Mouse (Mus musculus): ENCODE data around the gene Alg14.

The Alg14 gene

DNA sequence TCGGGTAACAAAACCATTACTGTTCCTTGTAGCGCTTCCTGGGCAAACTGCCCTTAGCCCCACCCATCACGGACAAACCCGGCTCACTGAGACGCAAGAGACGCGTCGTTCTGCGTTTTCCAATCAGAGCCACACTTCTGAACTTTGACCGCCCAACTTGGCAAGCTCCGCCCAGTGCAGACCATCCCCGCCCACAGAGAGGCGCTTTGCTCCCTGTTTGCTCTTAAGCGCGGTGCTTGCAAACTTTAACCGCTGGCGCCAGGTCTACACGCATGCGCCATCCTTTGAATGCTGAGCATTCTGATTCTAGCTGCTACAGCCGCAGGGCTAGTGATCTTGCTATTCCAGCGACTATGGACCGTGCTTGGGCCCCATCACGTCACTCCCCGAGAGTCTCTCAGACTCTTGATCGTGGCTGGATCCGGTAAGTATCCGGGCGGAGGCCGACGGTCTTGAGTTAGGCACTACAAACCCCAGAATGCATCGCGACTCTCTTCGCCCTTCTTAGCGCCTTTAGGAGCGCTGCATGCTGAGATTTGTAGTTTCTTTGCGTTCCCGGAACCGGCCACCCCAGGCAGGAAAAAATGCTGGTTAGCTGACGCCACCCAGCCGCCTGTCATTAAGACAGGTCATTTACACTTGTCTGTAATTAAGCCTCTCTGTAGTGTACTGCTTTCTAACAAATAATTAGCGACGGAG is at the start of gene Alg14:
Gene Alg14 (plus strand): TSS at position 214 of the 699 bp plus-strand sequence.
- peak; percentile 88 for DNase-seq (ENCODE audit: low read depth, low spot score)

DNA sequence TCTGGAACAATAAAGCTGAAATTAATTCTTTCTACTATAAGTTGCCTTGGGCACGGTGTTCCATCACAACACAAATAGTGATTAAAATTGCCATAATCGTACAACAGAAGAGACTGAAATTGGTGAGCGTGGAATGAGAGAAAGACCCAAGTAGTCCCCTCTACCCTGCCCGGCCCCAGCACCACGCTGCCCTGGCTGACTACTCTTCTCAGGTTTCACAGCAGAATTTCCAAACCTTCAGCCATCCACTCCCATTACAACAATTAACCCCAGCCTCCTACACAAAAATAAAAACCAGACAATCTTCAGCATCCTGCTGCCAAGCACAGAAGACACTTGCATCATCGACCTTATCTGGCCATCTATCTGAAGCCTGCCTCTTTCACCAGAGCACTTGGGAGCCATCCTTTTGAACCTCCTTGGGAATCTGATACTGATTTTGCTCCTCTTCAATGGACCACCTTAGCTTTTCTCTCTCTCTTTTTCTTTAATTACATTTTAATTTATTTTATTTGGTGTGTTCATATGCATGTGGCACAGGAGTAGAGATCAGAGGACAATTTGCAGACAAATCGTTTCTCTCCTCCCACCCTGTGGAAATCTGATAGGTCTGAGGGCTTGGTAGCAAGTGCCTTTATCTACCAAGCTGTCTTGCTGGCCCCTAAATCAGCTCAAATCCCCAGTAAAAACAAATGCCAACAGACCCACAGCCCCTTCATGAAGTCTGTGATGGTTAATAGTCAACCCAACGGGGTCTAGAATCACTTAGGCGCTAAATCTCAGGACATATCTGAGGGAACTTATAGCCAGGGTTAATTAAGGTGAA is 49.2 kb upstream of the Alg14 start:
- no peak for DNase-seq (ENCODE audit: low read depth, low spot score)

GRCm38 (mm10) chr3:121242941-121243340 is 48.6 kb upstream of the Alg14 start:
- no peak for DNase-seq (ENCODE audit: low read depth, low spot score)

DNA sequence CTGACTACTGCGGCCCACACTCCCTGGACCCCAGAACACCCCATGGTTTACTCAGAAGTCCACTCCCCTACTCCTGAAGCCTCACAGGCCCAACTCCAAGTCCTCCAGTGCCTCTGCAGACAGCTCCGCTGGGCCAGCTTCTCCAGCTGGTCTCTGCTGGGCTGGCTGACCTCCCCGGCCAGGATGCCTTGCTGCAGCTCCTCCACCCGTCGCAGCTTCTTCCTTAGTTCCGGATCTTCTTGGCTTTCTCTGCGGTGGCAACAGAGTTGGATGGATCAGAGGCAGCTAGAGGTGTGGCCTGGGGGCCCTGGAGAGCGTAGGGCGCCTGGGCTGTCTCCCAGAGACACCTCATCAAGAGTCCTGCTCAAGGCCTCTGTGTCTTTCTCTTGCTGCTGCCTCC is 41.5 kb upstream of the Alg14 start:
- DNase-seq (ENCODE audit: low read depth, low spot score) = no peak

DNA sequence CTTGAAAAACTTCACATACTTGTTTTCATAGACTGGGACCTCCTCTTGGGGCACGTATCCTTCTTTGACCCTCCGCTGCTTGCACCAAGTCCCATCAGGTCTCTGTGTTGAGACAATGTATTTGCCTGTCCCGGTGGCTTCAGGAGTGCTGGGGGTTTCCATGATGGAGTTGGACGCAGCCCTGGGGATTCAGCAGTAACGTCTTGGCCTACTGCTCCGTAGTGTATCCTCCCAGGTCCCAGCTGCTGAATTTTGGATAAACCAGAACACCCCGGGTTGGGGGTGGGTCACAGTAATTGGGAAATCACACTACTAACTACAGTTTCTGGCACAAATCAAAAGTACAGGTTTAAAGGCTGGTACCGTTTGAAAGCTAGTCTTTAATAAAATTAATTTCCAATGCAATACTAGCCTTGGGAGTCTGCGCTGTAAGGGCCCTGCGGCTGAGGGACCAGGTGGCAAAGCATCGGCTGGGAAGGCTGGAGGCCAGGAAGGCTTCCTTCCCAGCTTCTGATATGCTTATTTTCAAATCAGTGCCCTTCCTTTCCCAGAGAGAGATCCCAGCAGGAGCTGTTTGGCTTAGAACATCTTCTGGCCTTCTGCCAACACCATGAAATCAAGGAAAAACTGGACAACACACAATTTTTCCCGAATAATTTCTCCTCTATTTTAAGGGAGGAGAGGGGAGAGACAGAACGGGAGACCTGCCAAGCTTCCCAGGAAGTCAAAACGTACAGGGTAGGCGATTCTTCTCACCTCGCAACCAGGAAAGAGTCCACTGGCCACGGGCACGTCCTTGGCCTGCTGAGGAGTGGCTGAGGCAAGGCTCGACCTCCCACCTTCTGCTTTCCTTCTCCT is 40.8 kb upstream of the Alg14 start:
- DNase-seq (ENCODE audit: low read depth, low spot score) = no peak

DNA sequence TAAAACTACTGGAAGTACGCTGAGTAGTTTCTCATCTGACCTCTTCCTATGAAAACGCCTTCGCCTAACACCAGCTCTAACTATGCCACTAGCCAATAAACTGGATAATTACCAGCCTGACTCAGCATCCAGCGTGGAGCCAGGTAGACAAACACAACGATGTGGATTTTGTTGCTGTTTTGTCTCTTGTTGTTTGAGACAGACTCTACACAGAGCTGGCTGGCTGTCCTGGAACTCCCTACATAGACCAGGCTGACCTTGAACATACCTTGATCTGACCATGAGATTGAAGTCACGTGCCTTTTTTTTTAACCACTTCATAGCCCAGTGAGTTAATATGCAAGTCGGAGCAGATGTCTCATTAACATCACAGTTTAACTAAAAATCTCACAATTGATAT is 36.1 kb upstream of the Alg14 start:
- no peak for DNase-seq (ENCODE audit: low read depth, low spot score)

DNA sequence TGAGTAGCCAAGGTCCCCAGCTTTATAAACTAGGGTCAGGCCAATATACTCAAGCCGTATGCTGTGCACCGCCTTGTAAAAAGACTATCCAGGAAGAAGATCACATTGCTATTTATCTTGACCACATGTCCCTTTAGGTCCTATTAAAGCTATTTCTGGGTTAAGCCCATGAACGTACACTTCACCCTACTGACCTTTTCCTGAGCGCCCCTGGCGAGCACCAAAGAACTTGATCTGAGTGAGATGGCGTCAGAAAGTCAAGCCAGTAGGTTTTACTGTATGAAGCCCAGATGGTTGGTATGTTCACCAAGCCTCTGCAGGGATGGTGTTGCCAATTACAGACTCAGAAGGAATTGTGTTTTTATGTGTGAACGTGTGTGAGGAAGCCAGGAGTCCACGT is 35.4 kb upstream of the Alg14 start:
- no peak for DNase-seq (ENCODE audit: low read depth, low spot score)

GRCm38 (mm10) chr3:121257418-121257817 is 34.2 kb upstream of the Alg14 start:
- DNase-seq (ENCODE audit: low read depth, low spot score) = no peak

- no peak for DNase-seq (ENCODE audit: low read depth, low spot score)
Observed at GRCm38 (mm10) chr3:121258521-121259478, 32.8 kb upstream of the Alg14 start.

- DNase-seq (ENCODE audit: low read depth, low spot score) = no peak
Observed at GRCm38 (mm10) chr3:121260041-121260440, 31.5 kb upstream of the Alg14 start.

DNA sequence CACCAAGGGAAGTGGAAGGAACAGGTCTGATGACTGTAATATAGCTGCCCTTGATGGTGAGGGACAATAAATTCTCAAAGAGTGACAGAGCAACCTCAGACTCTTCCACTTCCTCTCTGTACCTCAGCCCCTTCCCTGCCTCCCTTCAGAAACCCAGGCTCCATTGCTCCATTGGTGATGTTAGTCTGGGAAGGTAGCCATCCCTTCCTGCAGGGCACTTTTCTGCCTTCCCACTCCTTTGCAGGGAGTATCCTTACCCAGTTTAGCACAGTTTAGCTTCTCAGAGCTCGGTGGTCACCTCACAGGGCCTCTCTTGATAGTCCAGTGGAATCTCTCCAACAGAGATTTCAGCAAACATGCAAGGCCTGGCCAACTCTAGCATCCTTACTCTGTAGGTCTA is 30.7 kb upstream of the Alg14 start:
- no peak for DNase-seq (ENCODE audit: low read depth, low spot score)

GRCm38 (mm10) chr3:121261251-121261650 is 30.3 kb upstream of the Alg14 start:
- no peak for DNase-seq (ENCODE audit: low read depth, low spot score)

DNA sequence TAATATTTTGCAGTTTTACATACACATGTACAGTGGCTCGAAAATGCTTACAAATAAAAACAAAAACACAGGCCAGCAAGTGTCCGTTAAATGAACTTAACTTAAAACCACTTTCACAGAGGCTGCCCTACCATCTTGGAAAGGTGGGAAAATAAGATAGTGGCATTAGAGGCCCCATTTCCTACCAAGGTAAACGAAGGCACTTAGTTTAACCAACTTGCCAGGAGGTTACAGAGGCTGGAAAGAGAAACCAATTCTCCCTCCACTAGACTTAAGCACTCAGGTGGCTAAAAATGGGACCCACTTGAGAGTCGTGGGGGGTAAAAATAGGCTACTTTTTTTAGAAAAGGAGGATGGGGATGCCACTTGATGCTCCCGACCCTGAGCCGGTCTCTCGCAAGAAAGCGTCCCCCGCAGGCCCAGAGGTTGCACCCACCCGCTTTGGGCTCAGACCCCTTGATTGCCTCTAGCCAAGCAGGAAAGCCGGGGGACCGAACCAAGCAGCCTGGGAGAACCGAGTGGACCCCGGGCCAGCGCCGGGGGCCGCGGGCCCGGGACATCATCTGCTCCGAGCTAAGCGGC is 29.5 kb upstream of the Alg14 start:
- DNase-seq (ENCODE audit: low read depth, low spot score) = no peak

GRCm38 (mm10) chr3:121262521-121263204 is 28.9 kb upstream of the Alg14 start:
- no peak for DNase-seq (ENCODE audit: low read depth, low spot score)

GRCm38 (mm10) chr3:121263205-121263548 is 28.4 kb upstream of the Alg14 start:
- no peak for DNase-seq (ENCODE audit: low read depth, low spot score)

- DNase-seq (ENCODE audit: low read depth, low spot score) = no peak
Observed at GRCm38 (mm10) chr3:121264242-121264641, 27.3 kb upstream of the Alg14 start.

DNA sequence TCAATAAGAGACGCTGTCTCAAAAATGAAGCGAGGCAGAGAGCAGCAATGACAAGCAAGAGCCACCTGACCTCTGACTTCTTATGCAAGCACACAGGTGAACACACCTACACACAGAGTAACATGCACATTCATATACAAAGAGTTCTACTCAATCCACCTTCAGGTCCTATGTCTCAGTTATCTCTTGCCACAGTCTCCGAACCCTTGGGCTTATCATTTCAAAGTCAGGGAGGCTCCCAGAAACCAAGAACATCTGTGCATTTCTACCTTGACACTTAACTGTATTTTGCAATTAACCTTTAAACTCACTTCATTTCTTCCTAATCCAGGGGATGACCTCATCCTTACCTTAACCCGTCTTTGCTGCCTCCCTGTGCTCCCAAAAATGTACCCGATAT is 24.3 kb upstream of the Alg14 start:
- no peak for DNase-seq (ENCODE audit: low read depth, low spot score)

GRCm38 (mm10) chr3:121272577-121272976 is 19.0 kb upstream of the Alg14 start:
- DNase-seq (ENCODE audit: low read depth, low spot score) = no peak

GRCm38 (mm10) chr3:121274010-121274409 is 17.6 kb upstream of the Alg14 start:
- no peak for DNase-seq (ENCODE audit: low read depth, low spot score)

- DNase-seq (ENCODE audit: low read depth, low spot score) = no peak
Observed at GRCm38 (mm10) chr3:121277009-121277408, 14.6 kb upstream of the Alg14 start.

All from retina, adult 2 months (tissue).